Mouse (Mus musculus) retina, postnatal 1 day (tissue): ENCODE data around the gene Zfp1.

ENCODE experiments used
- DNase-seq: peaks from one replicate; pipeline ENCODE4 v3.0.0-alpha.2; 2012

Gene Zfp1

GRCm38 (mm10) chr8:111643264-111644141 is at the start of gene Zfp1:
Zfp1 (plus strand) TSS chr8:111643401.
- peak; percentile 96 for DNase-seq

GRCm38 (mm10) chr8:111594044-111594840 is 49.0 kb upstream of the Zfp1 start:
- no peak for DNase-seq

DNA sequence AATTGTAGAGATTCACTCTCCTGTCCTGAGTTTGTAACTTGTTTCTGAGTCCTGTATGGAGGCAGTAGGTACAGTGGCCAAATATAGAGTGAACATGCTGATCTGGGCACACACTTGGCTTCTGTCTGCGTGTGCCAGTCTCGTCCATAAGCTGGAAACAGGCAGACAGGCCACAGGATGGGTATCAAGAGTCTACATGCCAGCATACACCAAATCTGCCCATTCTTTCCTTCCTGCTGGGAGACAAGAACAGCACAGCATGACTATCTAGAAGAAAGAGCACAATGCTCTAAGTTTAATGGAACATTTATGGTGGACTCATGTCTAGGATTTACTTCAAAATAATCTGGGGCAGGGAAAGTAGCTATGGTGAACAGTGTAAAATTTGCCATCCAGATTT is 48.2 kb upstream of the Zfp1 start:
- DNase-seq = no peak

DNA sequence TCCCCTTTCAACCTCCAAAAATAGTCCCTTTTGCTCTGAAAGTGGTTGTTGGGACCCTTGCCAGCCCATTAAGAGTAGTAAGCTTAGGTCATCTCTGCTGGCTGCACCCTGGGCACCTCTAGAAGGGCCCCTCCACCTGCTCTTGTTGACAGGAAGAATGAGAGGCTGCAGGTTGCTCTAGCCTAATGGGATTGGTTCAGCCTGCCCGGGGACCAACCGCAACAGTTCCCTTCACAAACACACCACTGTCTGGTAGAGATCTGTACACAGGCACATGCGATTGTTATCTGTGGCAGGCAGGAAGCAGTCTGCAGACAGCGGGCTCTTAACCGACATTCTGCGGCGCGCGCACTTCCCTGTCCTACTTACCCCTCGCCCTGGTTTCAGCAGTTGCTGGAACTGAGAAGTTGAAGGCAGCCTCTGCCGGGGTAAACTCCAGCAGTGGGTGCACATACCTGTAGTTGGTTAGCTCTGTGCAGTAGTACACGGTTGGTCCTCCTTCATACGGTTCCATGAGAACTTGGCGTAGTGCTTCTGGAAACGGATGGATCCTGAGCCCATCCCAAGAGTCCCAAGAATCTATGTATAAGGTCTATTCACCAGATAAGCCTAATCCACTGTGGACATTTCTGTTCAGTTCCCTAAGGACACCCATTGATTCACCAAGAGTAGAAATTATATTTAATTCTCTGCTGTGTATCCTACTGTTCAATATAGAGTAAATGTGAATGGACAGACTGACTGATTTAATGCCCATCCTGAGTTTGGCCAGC is 47.3 kb upstream of the Zfp1 start:
- DNase-seq = no peak

GRCm38 (mm10) chr8:111596485-111596821 is 46.7 kb upstream of the Zfp1 start:
- no peak for DNase-seq

DNA sequence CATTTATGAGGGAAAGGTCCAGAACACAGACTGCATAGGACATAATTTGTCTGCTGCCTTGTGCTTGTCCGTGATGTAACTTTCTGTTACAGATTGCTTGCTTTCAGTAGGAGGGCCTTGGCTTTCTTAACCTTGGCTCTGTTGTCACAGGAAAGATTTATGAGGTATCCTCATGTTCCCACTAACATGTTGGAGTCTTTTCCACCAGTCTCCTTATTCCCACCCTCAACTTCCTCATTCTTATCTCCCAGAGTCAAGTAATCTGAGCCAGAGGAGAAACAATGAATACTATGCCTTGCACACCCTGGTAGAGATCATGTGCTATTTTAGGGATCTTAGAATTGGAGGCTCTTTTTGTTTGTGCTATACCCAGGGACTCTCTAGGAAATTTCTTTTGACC is 45.9 kb upstream of the Zfp1 start:
- DNase-seq = no peak

GRCm38 (mm10) chr8:111599707-111600444 is 43.3 kb upstream of the Zfp1 start:
- no peak for DNase-seq

GRCm38 (mm10) chr8:111602050-111602449 is 41.2 kb upstream of the Zfp1 start:
- no peak for DNase-seq

GRCm38 (mm10) chr8:111604986-111605385 is 38.2 kb upstream of the Zfp1 start:
- no peak for DNase-seq

- no peak for DNase-seq
These were observed 36.2 kb upstream of the Zfp1 start for GRCm38 (mm10) chr8:111606961-111607360.

- DNase-seq = no peak
These were observed 35.8 kb upstream of the Zfp1 start for GRCm38 (mm10) chr8:111607414-111607813.

GRCm38 (mm10) chr8:111613181-111613580 is 30.0 kb upstream of the Zfp1 start:
- DNase-seq = no peak

GRCm38 (mm10) chr8:111614786-111615701 is 28.2 kb upstream of the Zfp1 start:
- no peak for DNase-seq

DNA sequence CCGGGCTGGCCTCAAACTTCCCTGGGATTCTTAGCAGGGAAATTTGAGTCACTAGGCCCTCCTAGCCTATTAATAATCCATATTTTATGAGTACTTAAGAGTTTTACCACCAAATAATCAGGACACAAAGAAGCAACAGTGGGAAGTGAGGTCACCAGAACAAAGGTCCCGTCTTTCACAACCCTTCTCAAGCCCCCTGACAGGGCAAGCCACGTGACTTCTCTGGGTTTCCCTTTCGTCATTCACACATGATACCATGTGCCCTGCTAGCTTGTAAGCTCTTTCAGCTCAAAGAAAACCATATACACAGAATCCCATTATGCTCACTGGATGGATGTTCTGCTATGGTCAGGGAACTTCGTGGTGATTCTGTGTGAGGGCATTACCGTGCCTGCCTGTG is 25.4 kb upstream of the Zfp1 start:
- no peak for DNase-seq

GRCm38 (mm10) chr8:111618273-111618672 is 24.9 kb upstream of the Zfp1 start:
- DNase-seq = no peak

GRCm38 (mm10) chr8:111619936-111620335 is 23.3 kb upstream of the Zfp1 start:
- no peak for DNase-seq

GRCm38 (mm10) chr8:111622104-111622503 is 21.1 kb upstream of the Zfp1 start:
- DNase-seq = no peak

DNA sequence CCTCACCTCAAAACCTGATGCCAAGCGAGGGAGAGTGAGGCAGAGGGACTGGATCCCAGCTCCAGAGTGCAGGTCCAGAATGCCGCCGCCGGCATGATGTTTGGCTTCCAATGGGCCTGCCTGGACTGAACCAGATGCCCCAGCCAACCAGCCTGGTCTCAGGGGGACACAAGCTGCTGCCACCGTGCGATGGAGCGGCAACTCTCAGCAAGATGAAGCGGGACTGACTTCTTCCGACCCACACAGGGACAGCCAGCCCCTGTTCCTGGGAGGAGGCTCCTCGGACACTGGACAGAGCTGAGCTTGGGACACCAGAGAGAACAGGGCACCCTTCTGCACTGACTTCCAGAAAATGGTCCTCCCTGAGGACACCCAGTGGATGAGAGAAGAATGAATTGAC is 20.6 kb upstream of the Zfp1 start:
- DNase-seq = no peak

GRCm38 (mm10) chr8:111624081-111624852 is 18.9 kb upstream of the Zfp1 start:
- no peak for DNase-seq

DNA sequence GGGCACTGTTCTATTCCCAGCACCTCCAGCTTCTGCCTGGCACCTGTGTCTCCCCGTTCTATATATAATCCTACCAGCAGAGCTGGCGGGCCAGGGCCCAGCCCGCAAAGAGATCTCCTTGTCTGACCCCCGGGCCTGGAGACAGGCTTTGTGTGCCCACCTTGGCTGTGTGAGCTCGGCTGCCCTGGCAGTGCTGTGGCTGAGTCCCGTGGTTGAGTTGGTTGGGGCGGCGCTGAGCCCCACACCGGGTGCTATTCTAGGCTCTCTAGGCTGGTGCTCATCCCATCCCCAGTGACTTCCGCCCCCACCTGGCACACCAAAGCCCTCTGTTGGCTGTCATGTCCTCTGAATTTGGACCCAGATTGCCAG is 18.4 kb upstream of the Zfp1 start:
- no peak for DNase-seq
